Mouse (Mus musculus): ENCODE results near the gene Vgll4. TPM values are rescaled to one million over a fixed set of nuclear protein-coding genes. Genes with fewer than 3 reads are reported as not detected.

The Vgll4 gene
- polyA plus RNA-seq, 1 experiment from 2014 or later: 73.1 TPM

DNA sequence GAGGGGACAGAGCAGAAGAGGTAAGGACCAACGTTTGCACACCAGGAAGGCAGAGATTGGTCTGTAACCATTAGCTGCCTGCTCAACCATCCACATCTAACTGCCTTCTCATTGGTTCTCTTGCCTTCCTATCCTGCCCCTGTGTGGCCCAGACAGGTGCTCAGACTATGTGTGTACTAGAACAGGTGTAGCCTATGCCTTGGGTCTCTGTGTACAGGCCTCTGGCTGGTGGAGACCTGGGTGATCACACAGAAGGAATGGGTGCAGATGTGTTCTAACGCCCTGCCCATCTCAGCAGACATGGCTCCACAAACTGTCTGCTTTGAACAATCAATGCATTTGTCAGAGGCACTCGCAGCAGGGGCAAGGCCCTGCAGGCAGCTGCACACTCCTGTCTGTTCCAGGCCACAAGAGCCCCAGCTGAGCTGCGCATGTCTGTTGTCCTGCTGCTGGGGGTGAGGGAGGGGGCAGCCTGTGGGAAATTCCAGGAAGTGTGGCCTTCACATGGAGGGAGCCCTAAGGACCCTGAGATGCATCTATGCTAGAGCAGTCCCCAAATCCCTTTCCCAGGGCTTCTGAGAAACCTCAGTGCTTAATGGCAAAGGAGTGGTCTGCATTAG is 123.5 kb downstream of the Vgll4 start:
- peaks cover 6% of the 10 kb centered on the region; the same call in 1 of the 2 replicates for H3K4me1 ChIP-seq (replicated peaks; ENCODE audit: control insufficient read depth, insufficient read depth, low read length)
- no peaks in the 10 kb centered on the region for H3K27me3 ChIP-seq (ENCODE audit: control insufficient read depth, insufficient read depth, low read length)
- DNase-seq (ENCODE audit: low spot score): no peak

DNA sequence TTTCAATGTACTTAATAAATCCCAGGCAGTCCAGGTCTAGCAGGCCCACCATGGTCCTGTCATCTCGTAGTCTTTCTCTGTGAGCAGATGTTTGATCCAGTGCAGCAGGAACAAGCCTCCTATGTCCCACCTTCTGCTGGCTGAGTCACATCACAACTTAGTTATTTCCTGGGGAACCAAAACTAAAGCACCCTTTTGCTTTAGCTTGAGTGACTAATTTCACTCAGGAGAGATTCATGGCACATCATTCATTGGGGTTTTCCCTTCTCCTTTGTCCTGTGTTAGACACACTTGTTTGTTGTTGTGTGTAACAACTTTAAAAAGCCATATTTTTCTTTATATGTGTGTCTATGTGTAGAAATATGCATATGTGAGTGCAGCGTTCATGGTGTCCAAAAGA is 126.9 kb downstream of the Vgll4 start:
- ATAC-seq (replicated peaks; ENCODE audit: low FRiP score) (no peak), DNase-seq (ENCODE audit: low spot score) (no peak)
- no peak overlapping the region for H3K9ac ChIP-seq (ENCODE audit: low read length)
- H3K4me3 ChIP-seq (ENCODE audit: low read depth, low read length): no peak overlapping the region
- H3K4me1 ChIP-seq (replicated peaks; ENCODE audit: control insufficient read depth, insufficient read depth, low read length): peaks cover 8% of the 10 kb centered on the region; the same call in 1 of the 2 replicates
- no peaks in the 10 kb centered on the region for H3K27me3 ChIP-seq (ENCODE audit: control insufficient read depth, insufficient read depth, low read length)
- 93% methylated on average over 2 of the region's 2 CpGs for WGBS
- no peak overlapping the region for H3K4me2 ChIP-seq (ENCODE audit: low read depth, low read length, severe bottlenecking)
- H3K27ac ChIP-seq (ENCODE audit: low read depth, low read length): no peak overlapping the region
- H3K36me3 ChIP-seq (ENCODE audit: control insufficient read depth, insufficient read depth, low read length): no peaks in the 10 kb centered on the region
- H3K9me3 ChIP-seq (ENCODE audit: control insufficient read depth, low read length): no peaks in the 10 kb centered on the region

More for the DNA sequence above, 123.5 kb downstream of the Vgll4 start:
- WGBS: 36% methylated on average over 4 of the region's 4 CpGs
- H3K4me3 ChIP-seq (ENCODE audit: low read depth, low read length): no peak overlapping the region
- no peak overlapping the region for H3K27ac ChIP-seq (ENCODE audit: low read depth, low read length)
- no peaks in the 10 kb centered on the region for H3K36me3 ChIP-seq (ENCODE audit: control insufficient read depth, insufficient read depth, low read length)
- no peak overlapping the region; the same call in 1 of the 2 replicates for H3K9ac ChIP-seq (ENCODE audit: low read length)
- H3K4me2 ChIP-seq (ENCODE audit: low read depth, low read length, severe bottlenecking): no peak overlapping the region
- ATAC-seq (replicated peaks; ENCODE audit: low FRiP score): no peak
- H3K9me3 ChIP-seq (ENCODE audit: control insufficient read depth, low read length): no peaks in the 10 kb centered on the region

DNA sequence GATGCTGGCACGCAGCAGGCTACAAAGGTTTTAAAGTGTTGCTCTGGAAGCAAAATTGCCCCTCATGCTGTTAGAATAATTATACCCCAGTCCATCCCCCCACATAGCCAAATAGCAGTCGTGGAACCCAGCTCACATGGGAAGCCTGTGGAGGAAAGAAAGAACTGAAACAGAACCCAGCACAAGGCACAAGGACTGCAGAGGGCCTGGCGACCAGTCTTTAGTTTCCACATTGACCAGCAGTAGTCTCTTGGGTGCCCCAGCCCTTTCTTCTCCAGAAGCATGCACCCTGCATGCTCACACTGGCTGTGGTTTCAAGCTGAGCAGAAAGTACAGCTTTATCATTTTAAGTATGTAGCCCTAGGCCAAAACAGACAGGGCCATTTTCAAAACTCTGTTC is 127.7 kb downstream of the Vgll4 start:
- DNase-seq (ENCODE audit: low spot score) (no peak), ATAC-seq (replicated peaks; ENCODE audit: low FRiP score) (no peak)
- Histone ChIP-seq H3K27me3 (ENCODE audit: control insufficient read depth, insufficient read depth, low read length) (no peaks in the 10 kb centered on the region), H3K4me1 (replicated peaks; ENCODE audit: control insufficient read depth, insufficient read depth, low read length) (peaks cover 8% of the 10 kb centered on the region; the same call in 1 of the 2 replicates), H3K9ac (ENCODE audit: low read length) (no peak overlapping the region), H3K4me2 (ENCODE audit: low read depth, low read length, severe bottlenecking) (no peak overlapping the region), H3K4me3 (ENCODE audit: low read depth, low read length) (no peak overlapping the region), H3K27ac (ENCODE audit: low read depth, low read length) (no peak overlapping the region), H3K9me3 (ENCODE audit: control insufficient read depth, low read length) (no peaks in the 10 kb centered on the region), H3K36me3 (ENCODE audit: control insufficient read depth, insufficient read depth, low read length) (no peaks in the 10 kb centered on the region)
- WGBS: 72% methylated on average over 3 of the region's 3 CpGs

DNA sequence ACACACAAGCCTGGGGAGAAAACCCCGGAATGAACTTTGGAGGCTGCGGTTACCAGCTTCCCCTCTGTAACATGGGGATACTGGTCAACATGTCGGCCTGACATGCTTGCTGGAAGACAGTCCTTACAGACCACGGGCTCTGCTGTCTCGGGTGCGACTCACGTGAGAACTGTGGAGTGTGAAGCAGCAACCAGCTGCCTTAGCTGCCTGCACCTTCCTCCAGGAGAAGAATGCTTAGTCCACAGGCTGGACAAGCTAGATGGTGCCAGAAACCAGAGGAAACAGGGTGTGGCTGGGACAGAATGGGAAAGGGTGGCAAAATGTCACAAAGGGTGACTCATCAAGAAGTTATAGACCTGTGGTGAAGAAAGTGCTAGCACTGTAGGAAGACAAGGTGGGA is 129.8 kb downstream of the Vgll4 start:
- H3K9me3 ChIP-seq (ENCODE audit: control insufficient read depth, low read length): no peaks in the 10 kb centered on the region
- H3K4me3 ChIP-seq (ENCODE audit: low read depth, low read length): no peak overlapping the region
- H3K9ac ChIP-seq (ENCODE audit: low read length): no peak overlapping the region
- no peak overlapping the region for H3K4me2 ChIP-seq (ENCODE audit: low read depth, low read length, severe bottlenecking)
- H3K36me3 ChIP-seq (ENCODE audit: control insufficient read depth, insufficient read depth, low read length): no peaks in the 10 kb centered on the region
- no peaks in the 10 kb centered on the region for H3K27me3 ChIP-seq (ENCODE audit: control insufficient read depth, insufficient read depth, low read length)
- no peak for DNase-seq (ENCODE audit: low spot score)
- WGBS: 94% methylated on average over 7 of the region's 7 CpGs
- peaks cover 5% of the 10 kb centered on the region; the same call in 1 of the 2 replicates for H3K4me1 ChIP-seq (replicated peaks; ENCODE audit: control insufficient read depth, insufficient read depth, low read length)
- ATAC-seq (replicated peaks; ENCODE audit: low FRiP score): no peak
- H3K27ac ChIP-seq (ENCODE audit: low read depth, low read length): no peak overlapping the region

DNA sequence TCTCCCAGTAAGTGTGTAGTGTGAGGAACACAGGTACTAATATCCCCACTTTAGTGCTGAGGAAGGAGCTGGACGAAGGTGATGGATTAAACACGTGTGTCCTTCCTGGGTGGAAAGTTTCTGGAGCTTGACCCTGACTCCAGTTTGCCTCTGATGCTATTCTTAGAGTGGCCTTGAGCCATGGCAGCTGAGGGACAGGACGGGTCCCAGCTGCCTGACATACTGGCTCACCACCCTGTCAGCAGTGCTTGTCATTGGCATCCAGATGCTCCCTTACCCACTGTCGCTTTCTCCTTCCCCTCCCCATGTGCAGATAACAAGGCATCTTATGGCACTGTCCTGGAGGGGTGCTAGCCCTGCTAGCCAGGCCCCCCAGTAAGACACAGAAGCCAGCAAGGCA is 130.9 kb downstream of the Vgll4 start:
- DNase-seq (ENCODE audit: low spot score) (no peak), ATAC-seq (replicated peaks; ENCODE audit: low FRiP score) (no peak)
- Histone ChIP-seq H3K27ac (ENCODE audit: low read depth, low read length) (no peak overlapping the region), H3K9ac (ENCODE audit: low read length) (no peak overlapping the region), H3K4me1 (replicated peaks; ENCODE audit: control insufficient read depth, insufficient read depth, low read length) (peaks cover 5% of the 10 kb centered on the region; the same call in 1 of the 2 replicates), H3K27me3 (ENCODE audit: control insufficient read depth, insufficient read depth, low read length) (no peaks in the 10 kb centered on the region), H3K36me3 (ENCODE audit: control insufficient read depth, insufficient read depth, low read length) (no peaks in the 10 kb centered on the region), H3K4me2 (ENCODE audit: low read depth, low read length, severe bottlenecking) (no peak overlapping the region), H3K4me3 (ENCODE audit: low read depth, low read length) (no peak overlapping the region), H3K9me3 (ENCODE audit: control insufficient read depth, low read length) (no peaks in the 10 kb centered on the region)
- WGBS: 80% methylated on average over 4 of the region's 4 CpGs

DNA sequence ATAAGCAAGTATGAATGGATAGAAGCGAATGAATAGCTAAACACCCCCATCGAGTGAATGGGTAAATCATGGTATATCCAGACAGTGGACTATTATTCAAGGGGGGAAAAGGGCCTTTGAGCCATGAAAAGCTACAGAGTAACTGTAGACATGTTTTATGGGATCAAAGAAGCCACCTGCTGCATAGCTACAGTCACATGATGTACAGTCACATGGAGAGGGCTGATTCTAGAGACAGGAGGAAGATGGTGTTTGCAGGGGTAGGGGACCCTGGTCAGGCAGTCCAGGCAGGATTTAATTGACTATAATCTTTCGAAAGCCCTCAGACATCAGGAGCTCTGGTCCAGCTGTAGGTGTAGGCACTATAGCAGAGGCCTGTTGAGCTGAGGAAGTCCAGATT is 133.4 kb downstream of the Vgll4 start:
- H3K4me1 ChIP-seq (replicated peaks; ENCODE audit: control insufficient read depth, insufficient read depth, low read length): 0 out of 2 replicates have a peak, but pooled peaks cover 2% of the 10 kb centered on the region
- no peak overlapping the region for H3K27ac ChIP-seq (ENCODE audit: low read depth, low read length)
- no peak overlapping the region for H3K9ac ChIP-seq (ENCODE audit: low read length)
- no peak overlapping the region for H3K4me3 ChIP-seq (ENCODE audit: low read depth, low read length)
- no peak for DNase-seq (ENCODE audit: low spot score)
- H3K4me2 ChIP-seq (ENCODE audit: low read depth, low read length, severe bottlenecking): no peak overlapping the region
- no peaks in the 10 kb centered on the region for H3K27me3 ChIP-seq (ENCODE audit: control insufficient read depth, insufficient read depth, low read length)
- WGBS: 73% methylated on average over 3 of the region's 3 CpGs
- no peak for ATAC-seq (replicated peaks; ENCODE audit: low FRiP score)
- no peaks in the 10 kb centered on the region for H3K36me3 ChIP-seq (ENCODE audit: control insufficient read depth, insufficient read depth, low read length)
- no peaks in the 10 kb centered on the region for H3K9me3 ChIP-seq (ENCODE audit: control insufficient read depth, low read length)

DNA sequence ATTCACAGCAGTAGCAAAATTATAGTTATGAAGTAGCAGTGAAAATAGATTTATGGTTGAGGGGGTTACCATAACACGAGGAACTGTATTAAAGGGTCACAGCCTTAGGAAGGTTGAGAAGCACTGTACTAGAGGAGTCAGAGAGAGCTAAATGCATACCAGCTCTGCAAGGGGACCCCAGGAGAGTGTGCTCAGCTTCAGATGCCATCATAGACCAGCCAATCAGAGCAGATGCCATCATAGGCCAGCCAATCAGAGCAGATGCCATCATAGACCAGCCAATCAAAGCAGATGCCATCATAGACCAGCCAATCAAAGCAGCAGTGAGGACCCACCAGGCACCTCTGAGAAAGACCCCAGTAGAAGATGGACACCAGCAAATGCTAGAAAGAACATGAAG is 134.0 kb downstream of the Vgll4 start:
- Histone ChIP-seq H3K36me3 (ENCODE audit: control insufficient read depth, insufficient read depth, low read length) (no peaks in the 10 kb centered on the region), H3K4me3 (ENCODE audit: low read depth, low read length) (no peak overlapping the region), H3K4me2 (ENCODE audit: low read depth, low read length, severe bottlenecking) (no peak overlapping the region), H3K27ac (ENCODE audit: low read depth, low read length) (no peak overlapping the region), H3K9me3 (ENCODE audit: control insufficient read depth, low read length) (no peaks in the 10 kb centered on the region), H3K27me3 (ENCODE audit: control insufficient read depth, insufficient read depth, low read length) (no peaks in the 10 kb centered on the region), H3K4me1 (replicated peaks; ENCODE audit: control insufficient read depth, insufficient read depth, low read length) (no peaks in the 10 kb centered on the region), H3K9ac (ENCODE audit: low read length) (no peak overlapping the region)
- ATAC-seq (replicated peaks; ENCODE audit: low FRiP score) (no peak), DNase-seq (ENCODE audit: low spot score) (no peak)
- 90% methylated on average over 1 of the region's 1 CpGs for WGBS

DNA sequence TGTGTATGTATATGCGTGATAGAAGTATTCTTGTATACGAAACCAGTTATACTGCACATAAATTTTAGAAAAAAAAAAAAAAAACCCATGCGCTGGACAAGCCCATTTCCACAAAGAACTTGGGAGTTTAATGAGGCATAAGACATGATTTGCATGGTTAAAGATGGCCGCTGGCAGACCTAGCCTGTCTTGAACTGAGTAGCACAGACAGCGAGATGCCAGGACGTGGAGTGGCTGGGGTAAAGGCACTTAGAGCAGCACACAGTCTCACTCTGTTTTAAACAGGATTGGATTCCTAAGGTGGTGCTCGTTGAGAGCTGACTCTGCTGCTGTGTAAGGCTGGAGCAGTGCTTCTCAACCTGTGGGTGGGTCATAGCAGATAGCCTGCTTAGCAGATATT is 134.4 kb downstream of the Vgll4 start:
- no peak for ATAC-seq (replicated peaks; ENCODE audit: low FRiP score)
- WGBS: 81% methylated on average over 7 of the region's 7 CpGs
- Histone ChIP-seq H3K4me3 (ENCODE audit: low read depth, low read length) (no peak overlapping the region), H3K36me3 (ENCODE audit: control insufficient read depth, insufficient read depth, low read length) (no peaks in the 10 kb centered on the region), H3K27me3 (ENCODE audit: control insufficient read depth, insufficient read depth, low read length) (no peaks in the 10 kb centered on the region), H3K27ac (ENCODE audit: low read depth, low read length) (no peak overlapping the region), H3K9ac (ENCODE audit: low read length) (no peak overlapping the region), H3K4me2 (ENCODE audit: low read depth, low read length, severe bottlenecking) (no peak overlapping the region), H3K9me3 (ENCODE audit: control insufficient read depth, low read length) (no peaks in the 10 kb centered on the region), H3K4me1 (replicated peaks; ENCODE audit: control insufficient read depth, insufficient read depth, low read length) (no peaks in the 10 kb centered on the region)
- DNase-seq (ENCODE audit: low spot score): no peak

DNA sequence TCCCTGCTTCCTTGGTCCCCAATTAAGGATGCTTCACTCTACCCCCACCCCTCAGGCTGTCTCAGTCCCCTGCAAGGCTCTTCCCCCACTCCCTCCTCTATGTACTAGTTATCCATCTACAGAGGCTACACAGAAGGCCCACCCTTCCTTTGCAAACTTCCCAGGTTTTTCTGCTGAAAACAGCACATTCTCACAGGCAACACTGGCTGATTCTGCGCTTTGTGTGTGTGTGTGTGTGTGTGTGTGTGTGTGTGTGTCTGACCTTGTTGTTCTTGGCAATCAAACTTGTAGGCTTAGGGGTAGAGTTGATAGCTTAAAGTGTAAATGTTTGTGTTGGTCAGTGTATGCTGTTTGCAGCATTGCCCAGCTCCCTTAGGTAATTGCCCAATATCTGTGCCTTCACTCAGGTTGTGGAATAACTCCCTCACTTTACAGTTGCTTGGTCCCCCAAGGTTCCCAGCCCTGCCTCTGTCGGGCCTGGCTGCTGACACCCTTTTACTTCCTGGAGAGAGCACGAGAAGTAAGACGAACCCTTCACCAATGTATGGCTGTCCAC is 135.9 kb downstream of the Vgll4 start:
- no peak overlapping the region for H3K9ac ChIP-seq (ENCODE audit: low read length)
- H3K4me2 ChIP-seq (ENCODE audit: low read depth, low read length, severe bottlenecking): no peak overlapping the region
- H3K27ac ChIP-seq (ENCODE audit: low read depth, low read length): no peak overlapping the region
- no peaks in the 10 kb centered on the region for H3K27me3 ChIP-seq (ENCODE audit: control insufficient read depth, insufficient read depth, low read length)
- H3K4me1 ChIP-seq (replicated peaks; ENCODE audit: control insufficient read depth, insufficient read depth, low read length): no peaks in the 10 kb centered on the region
- no peak overlapping the region for H3K4me3 ChIP-seq (ENCODE audit: low read depth, low read length)
- no peaks in the 10 kb centered on the region for H3K36me3 ChIP-seq (ENCODE audit: control insufficient read depth, insufficient read depth, low read length)
- H3K9me3 ChIP-seq (ENCODE audit: control insufficient read depth, low read length): no peaks in the 10 kb centered on the region
- ATAC-seq (replicated peaks; ENCODE audit: low FRiP score) (no peak), DNase-seq (ENCODE audit: low spot score) (no peak)
- WGBS: 74% methylated on average over 4 of the region's 4 CpGs
